Mouse (Mus musculus) midbrain, embryonic 11.5 days (tissue): ENCODE results near the gene Cops3. TPM values are rescaled to one million over a fixed set of nuclear protein-coding genes. Genes with fewer than 3 reads are reported as not detected.
"Not testable (repeated sequence)": the region's sequence is repeated elsewhere in the genome, so short reads cannot be mapped to it uniquely, and the experiment has no call there.

Source experiments
- ATAC-seq: fragments of 200-750 bp; cut with Nextera tagmentation; 2 replicates; pipeline ENCODE4 v1.8.0; 2017; ENCODE audit warnings: moderate TSS enrichment, moderate library complexity; ENCODE audit not compliant: low FRiP score
- DNase-seq: peaks from one replicate; pipeline ENCODE4 v3.0.0; 2015; ENCODE audit warnings: low spot score; ENCODE audit errors: missing footprints
- H3K27ac ChIP-seq: fragments of 300-500 bp; sonication (generic); 2 replicates; pipeline ENCODE4 v1.5.1; 2014; ENCODE audit warnings: low read depth, low read length
- H3K27me3 ChIP-seq: fragments of 300-500 bp; sonication (generic); 2 replicates; pipeline ENCODE4 v1.6.1; 2014; ENCODE audit warnings: mild to moderate bottlenecking, low read length, moderate library complexity, mixed read lengths; ENCODE audit not compliant: control insufficient read depth, insufficient read depth
- H3K36me3 ChIP-seq: fragments of 300-500 bp; sonication (generic); 2 replicates; pipeline ENCODE4 v1.6.1; 2014; ENCODE audit warnings: mild to moderate bottlenecking, low read length, moderate library complexity, mixed read lengths; ENCODE audit not compliant: control insufficient read depth, insufficient read depth
- H3K4me1 ChIP-seq: fragments of 300-500 bp; sonication (generic); 2 replicates; pipeline ENCODE4 v1.6.1; 2014; ENCODE audit warnings: low read length; ENCODE audit not compliant: control insufficient read depth, insufficient read depth
- H3K4me2 ChIP-seq: fragments of 300-500 bp; sonication (generic); 2 replicates; pipeline ENCODE4 v1.6.1; 2014; ENCODE audit warnings: mild to moderate bottlenecking, moderate library complexity
- H3K4me3 ChIP-seq: fragments of 300-500 bp; sonication (generic); 2 replicates; pipeline ENCODE4 v1.5.1; 2014; ENCODE audit warnings: low read depth, low read length
- H3K9ac ChIP-seq: fragments of 300-500 bp; sonication (generic); 2 replicates; pipeline ENCODE4 v1.6.1; 2014; ENCODE audit warnings: low read length
- H3K9me3 ChIP-seq: fragments of 300-500 bp; sonication (generic); 2 replicates; pipeline ENCODE4 v1.6.1; 2016; ENCODE audit warnings: low read length; ENCODE audit not compliant: control insufficient read depth
- WGBS: fragments of 180-500 bp; shearing (Covaris S2); extraction: QIAGEN DNeasy Blood & Tissue Kit; methylation state at CpG from one replicate; pipeline ENCODE4 v1.1.7; 2014; 5-methylcytosine and 5-hydroxymethylcytosine counted together
- polyA plus RNA-seq: library from polyadenylated mRNA; unstranded; fragments of >200 nt; fragmentation: Nextera tagmentation; extraction: Ambion mirVana; gene quantifications from 2 replicates; pipeline ENCODE4 v1.2.1, GENCODE M21; 2014

Gene Cops3
- polyA plus RNA-seq, 1 experiment from 2014 or later: 256 TPM

- H3K27ac ChIP-seq: peak overlapping the region; percentile 67
- ATAC-seq (peak; percentile 91), DNase-seq (peak; percentile 96)
- H3K27me3 ChIP-seq: no peaks in the 10 kb centered on the region
- H3K4me1 ChIP-seq: no peaks in the 10 kb centered on the region
- no peaks in the 10 kb centered on the region for H3K9me3 ChIP-seq
- peak overlapping the region; percentile 61 for H3K4me3 ChIP-seq
- H3K9ac ChIP-seq: peak overlapping the region; percentile 81
- H3K36me3 ChIP-seq: no peaks in the 10 kb centered on the region
- under 1% methylated on average over 69 of the region's 69 CpGs for WGBS
- peak overlapping the region; percentile 62 for H3K4me2 ChIP-seq
These were observed 8.6 kb upstream of the Cops3 start for GRCm38 (mm10) chr11:59847891-59848884.

- no peak overlapping the region for H3K27ac ChIP-seq
- ATAC-seq: no peak
- WGBS: 13% methylated on average over 2 of the region's 2 CpGs
- DNase-seq: no peak
- H3K27me3 ChIP-seq: no peaks in the 10 kb centered on the region
- H3K36me3 ChIP-seq: no peaks in the 10 kb centered on the region
- peak overlapping the region; percentile 61; the same call in 1 of the 2 replicates for H3K4me3 ChIP-seq
- H3K4me1 ChIP-seq: no peaks in the 10 kb centered on the region
- H3K9me3 ChIP-seq: no peaks in the 10 kb centered on the region
- H3K9ac ChIP-seq: no peak overlapping the region
- no peak overlapping the region for H3K4me2 ChIP-seq
These were observed 7.5 kb upstream of the Cops3 start for GRCm38 (mm10) chr11:59847131-59847530.

GRCm38 (mm10) chr11:59846311-59846710 is 6.7 kb upstream of the Cops3 start:
- H3K4me3 ChIP-seq: no peak overlapping the region
- 93% methylated on average over 11 of the region's 11 CpGs for WGBS
- H3K9me3 ChIP-seq: no peaks in the 10 kb centered on the region
- H3K4me1 ChIP-seq: no peaks in the 10 kb centered on the region
- no peak overlapping the region for H3K9ac ChIP-seq
- no peaks in the 10 kb centered on the region for H3K36me3 ChIP-seq
- H3K27ac ChIP-seq: no peak overlapping the region
- H3K4me2 ChIP-seq: no peak overlapping the region
- ATAC-seq (no peak), DNase-seq (no peak)
- H3K27me3 ChIP-seq: no peaks in the 10 kb centered on the region

- Histone ChIP-seq H3K36me3 (peaks cover 2% of the 10 kb centered on the region; the same call in 1 of the 2 replicates), H3K4me1 (peaks cover 15% of the 10 kb centered on the region), H3K27me3 (no peaks in the 10 kb centered on the region), H3K4me3 (peak within 1 kb of the TSS; percentile 91), H3K4me2 (peak within 1 kb of the TSS; percentile 58), H3K9me3 (no peaks in the 10 kb centered on the region), H3K9ac (peak within 1 kb of the TSS; percentile 94), H3K27ac (peak within 1 kb of the TSS; percentile 88)
- DNase-seq (peak; percentile 98), ATAC-seq (peak; percentile 97)
- 1% methylated on average over 21 of the region's 24 CpGs for WGBS
These were observed 605 bp downstream of the Cops3 start, which contains the start of gene Nt5m for GRCm38 (mm10) chr11:59839008-59839458. TSS of gene Nt5m (plus strand) at chr11:59839447.

- peaks cover 2% of the 10 kb centered on the region; the same call in 1 of the 2 replicates for H3K36me3 ChIP-seq
- no peaks in the 10 kb centered on the region for H3K27me3 ChIP-seq
- ATAC-seq (no peak), DNase-seq (no peak)
- no peaks in the 10 kb centered on the region for H3K9me3 ChIP-seq
- WGBS: 76% methylated on average over 4 of the region's 4 CpGs
- H3K4me2 ChIP-seq: peak overlapping the region; percentile 58
- peaks cover 15% of the 10 kb centered on the region for H3K4me1 ChIP-seq
- H3K4me3 ChIP-seq: peak overlapping the region; percentile 91
- H3K9ac ChIP-seq: peak overlapping the region; percentile 94
- no peak overlapping the region for H3K27ac ChIP-seq
These were observed 1.2 kb downstream of the Cops3 start for GRCm38 (mm10) chr11:59838426-59838825.

GRCm38 (mm10) chr11:59837789-59838188 is 1.8 kb downstream of the Cops3 start:
- H3K4me1 ChIP-seq: peaks cover 15% of the 10 kb centered on the region
- not testable (repeated sequence) for H3K4me3 ChIP-seq, ATAC-seq, H3K9me3 ChIP-seq, H3K36me3 ChIP-seq, H3K27me3 ChIP-seq, DNase-seq, H3K9ac ChIP-seq, H3K27ac ChIP-seq, H3K4me2 ChIP-seq
- no CpG with 5 or more reads among the region's 1 CpGs for WGBS

- Histone ChIP-seq H3K4me3 (no peak overlapping the region), H3K36me3 (peaks cover 45% of the 10 kb centered on the region), H3K4me1 (no peaks in the 10 kb centered on the region), H3K27ac (no peak overlapping the region), H3K27me3 (no peaks in the 10 kb centered on the region), H3K9me3 (no peaks in the 10 kb centered on the region), H3K4me2 (no peak overlapping the region), H3K9ac (no peak overlapping the region)
- WGBS: 85% methylated on average over 3 of the region's 3 CpGs
- DNase-seq: no peak
- ATAC-seq: no peak
These were observed 18.0 kb downstream of the Cops3 start for GRCm38 (mm10) chr11:59821625-59822024.

GRCm38 (mm10) chr11:59817916-59818315 is 21.7 kb downstream of the Cops3 start:
- Histone ChIP-seq H3K27me3 (no peaks in the 10 kb centered on the region), H3K4me2 (no peak overlapping the region), H3K9ac (no peak overlapping the region), H3K4me3 (no peak overlapping the region), H3K36me3 (peaks cover 30% of the 10 kb centered on the region), H3K27ac (no peak overlapping the region), H3K9me3 (no peaks in the 10 kb centered on the region), H3K4me1 (no peaks in the 10 kb centered on the region)
- WGBS: 99% methylated on average over 3 of the region's 3 CpGs
- no peak for ATAC-seq
- DNase-seq: no peak

GRCm38 (mm10) chr11:59815482-59816065 is 24.1 kb downstream of the Cops3 start:
- WGBS: 89% methylated on average over 6 of the region's 6 CpGs
- ATAC-seq: no peak
- Histone ChIP-seq H3K9me3 (no peaks in the 10 kb centered on the region), H3K27ac (no peak overlapping the region), H3K4me1 (no peaks in the 10 kb centered on the region), H3K27me3 (no peaks in the 10 kb centered on the region), H3K4me2 (no peak overlapping the region), H3K4me3 (no peak overlapping the region), H3K9ac (no peak overlapping the region), H3K36me3 (peaks cover 27% of the 10 kb centered on the region)
- DNase-seq: no peak
